Mouse (Mus musculus): Measurements from ENCODE around the gene Aadacl2. TPM values are rescaled to one million over a fixed set of nuclear protein-coding genes. Genes with fewer than 3 reads are reported as not detected.
A peak's percentile ranks its signal among the peaks of the same experiment; 100 is the strongest.

Aadacl2 gene
- polyA plus RNA-seq, 1 experiment from 2014 or later = not detected

DNA sequence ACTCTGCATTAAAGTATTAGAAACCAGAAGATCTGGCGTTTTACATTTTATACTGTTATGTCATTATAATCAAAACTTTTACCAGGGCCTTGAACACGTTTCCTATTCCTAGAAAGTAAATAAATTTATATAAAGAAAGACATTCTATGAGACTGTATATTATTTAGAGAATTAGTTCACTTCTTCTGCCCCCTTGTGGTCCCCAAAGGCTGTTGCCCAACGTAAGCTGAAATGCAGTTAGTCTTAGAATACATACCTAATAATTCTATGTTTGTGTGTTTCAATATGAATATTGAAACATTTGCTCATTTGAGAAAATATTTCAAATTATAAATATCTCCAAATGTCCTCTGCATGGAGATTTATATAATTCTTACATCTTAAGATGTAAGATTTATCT is 49.9 kb downstream of the Aadacl2 start:
- no peaks in the 10 kb centered on the region for H3K27me3 ChIP-seq (replicated peaks; ENCODE audit: control insufficient read depth, insufficient read depth, low read length)
- no peak overlapping the region for H3K27ac ChIP-seq (ENCODE audit: low read depth, low read length)
- no peaks in the 10 kb centered on the region for H3K9me3 ChIP-seq (replicated peaks; ENCODE audit: control insufficient read depth, low read length)
- no peak overlapping the region for H3K9ac ChIP-seq (ENCODE audit: low read length)
- no peaks in the 10 kb centered on the region for H3K36me3 ChIP-seq (ENCODE audit: control insufficient read depth, insufficient read depth, low read length)
- 28% methylated on average over 3 of the region's 3 CpGs for WGBS
- ATAC-seq (no peak), DNase-seq (ENCODE audit: low spot score) (peak; percentile 60)
- no peak overlapping the region for H3K4me3 ChIP-seq (ENCODE audit: low read depth, low read length)
- H3K4me2 ChIP-seq (ENCODE audit: low read length) = no peak overlapping the region
- H3K4me1 ChIP-seq (ENCODE audit: control insufficient read depth, insufficient read depth, low read length) = no peaks in the 10 kb centered on the region

DNA sequence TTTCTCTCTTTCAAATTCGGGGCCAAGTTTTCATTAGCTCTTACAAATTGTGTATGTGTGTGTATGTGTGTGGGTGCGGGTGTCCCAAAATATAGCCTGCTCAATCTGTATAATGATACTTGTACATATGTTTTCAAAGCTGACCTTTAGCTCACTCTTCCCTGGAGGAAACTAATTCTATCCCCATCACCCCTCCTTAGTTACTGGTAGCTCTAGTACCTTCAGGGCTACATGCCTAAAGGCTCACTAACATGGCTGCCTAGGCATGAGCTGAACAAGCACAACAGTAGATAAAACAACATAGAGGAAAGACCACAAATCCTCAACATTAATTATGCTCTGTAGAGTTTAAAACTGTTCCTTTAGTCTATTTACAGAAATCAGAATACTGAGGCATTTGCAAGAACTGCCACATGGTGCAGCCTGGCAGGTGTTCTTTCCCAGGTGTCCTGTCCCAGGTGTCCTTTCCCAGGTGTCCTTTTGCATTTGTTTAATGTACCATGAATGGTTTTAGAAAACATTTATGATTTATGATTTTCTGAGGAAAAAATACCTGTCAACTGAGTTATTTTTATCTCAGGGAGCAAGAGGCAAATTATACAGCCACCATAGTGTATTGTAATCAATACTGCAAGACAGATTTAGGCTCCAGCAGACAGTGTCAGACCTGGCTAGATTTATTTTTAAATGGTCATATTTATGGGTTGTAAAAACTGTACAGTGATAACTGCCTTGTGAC is 50.7 kb downstream of the Aadacl2 start:
- Histone ChIP-seq H3K36me3 (ENCODE audit: control insufficient read depth, insufficient read depth, low read length) (no peaks in the 10 kb centered on the region), H3K9me3 (replicated peaks; ENCODE audit: control insufficient read depth, low read length) (no peaks in the 10 kb centered on the region), H3K4me1 (ENCODE audit: control insufficient read depth, insufficient read depth, low read length) (no peaks in the 10 kb centered on the region), H3K4me2 (ENCODE audit: low read length) (no peak overlapping the region), H3K27ac (ENCODE audit: low read depth, low read length) (no peak overlapping the region), H3K9ac (ENCODE audit: low read length) (no peak overlapping the region), H3K4me3 (ENCODE audit: low read depth, low read length) (no peak overlapping the region), H3K27me3 (replicated peaks; ENCODE audit: control insufficient read depth, insufficient read depth, low read length) (no peaks in the 10 kb centered on the region)
- DNase-seq (ENCODE audit: low spot score) (no peak), ATAC-seq (no peak)
- WGBS = 90% methylated on average over 2 of the region's 2 CpGs

DNA sequence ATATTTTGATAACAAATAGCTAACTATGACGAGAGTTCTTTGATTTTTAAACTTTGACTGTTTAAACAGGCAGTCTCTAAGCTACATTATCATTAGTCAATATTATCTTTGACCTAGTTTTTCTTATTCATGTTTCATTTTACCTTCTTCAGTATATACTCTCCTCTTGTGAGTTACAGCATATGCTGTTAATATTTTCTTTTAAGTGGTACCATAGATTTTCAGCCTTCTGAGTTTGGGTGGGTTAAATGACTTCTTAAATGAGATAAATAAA is 51.2 kb downstream of the Aadacl2 start:
- 80% methylated on average over 1 of the region's 1 CpGs for WGBS
- no peak for ATAC-seq

More for the DNA sequence above, 51.2 kb downstream of the Aadacl2 start:
- H3K36me3 ChIP-seq (ENCODE audit: control insufficient read depth, insufficient read depth, low read length) = no peaks in the 10 kb centered on the region
- no peaks in the 10 kb centered on the region for H3K9me3 ChIP-seq (replicated peaks; ENCODE audit: control insufficient read depth, low read length)
- no peak overlapping the region for H3K4me2 ChIP-seq (ENCODE audit: low read length)
- H3K27ac ChIP-seq (ENCODE audit: low read depth, low read length) = no peak overlapping the region
- DNase-seq (ENCODE audit: low spot score) = no peak
- no peak overlapping the region for H3K9ac ChIP-seq (ENCODE audit: low read length)
- H3K27me3 ChIP-seq (replicated peaks; ENCODE audit: control insufficient read depth, insufficient read depth, low read length) = no peaks in the 10 kb centered on the region
- H3K4me3 ChIP-seq (ENCODE audit: low read depth, low read length) = no peak overlapping the region
- no peaks in the 10 kb centered on the region for H3K4me1 ChIP-seq (ENCODE audit: control insufficient read depth, insufficient read depth, low read length)

Other genes with a start within 250 kb of the Aadacl2 start
- gene Gm8298, start 145.7 kb upstream of the Aadacl2 start, polyA plus RNA-seq (2014; fragmentation: Nextera tagmentation; extraction: Ambion mirVana) = not detected in 2 replicates
- gene C130079G13Rik, start 81.5 kb upstream of the Aadacl2 start, polyA plus RNA-seq (2014; fragmentation: Nextera tagmentation; extraction: Ambion mirVana) = not detected in 2 replicates
- not detected in 2 replicates for gene Aadac, start 19.0 kb downstream of the Aadacl2 start, polyA plus RNA-seq (2014; fragmentation: Nextera tagmentation; extraction: Ambion mirVana)
- gene Sucnr1, start 75.1 kb downstream of the Aadacl2 start, polyA plus RNA-seq (2014; fragmentation: Nextera tagmentation; extraction: Ambion mirVana) = not detected in 2 replicates